In genomic region chr19:17781323-17781722, GRCm38 (mm10) we compare ENCODE assay signal across 19 mouse cellular contexts. TPM values are rescaled to one million over a fixed set of nuclear protein-coding genes. Genes with fewer than 3 reads are reported as not detected.
DNase-seq lines count a peak whose midpoint lies in the region; ATAC-seq and TF ChIP-seq lines count a peak whose summit lies in the region.
"Had no signal": no experiment of that assay in that cellular context is flagged by ENCODE, and none has a peak within 500 bp of the region (broad histone marks: within the 10 kb centered on the region; RNA-seq: fewer than 3 reads in every experiment).

No protein-coding gene starts in this region.

- DNase-seq in kidney, adult 2 months = peak; percentile 85
- DNase-seq in adrenal gland, postnatal 10 days = peak; percentile 72
- peak; percentile 73 to 83 for DNase-seq in kidney, adult 8-10 months
- no peak for DNase-seq in layer of hippocampus, adult 9-10 months (ENCODE audit: low spot score)
- DNase-seq: cerebellum, adult 18-20 months; heart, postnatal 14 days; layer of hippocampus, adult 9-11 months; thymus, postnatal 4 days had no signal

- H3K36me3 ChIP-seq in kidney, adult 2 months (ENCODE audit: control insufficient read depth, insufficient read depth, low read length) = no peaks in the 10 kb centered on the region
- no peaks in the 10 kb centered on the region for H3K36me3 ChIP-seq in kidney, embryonic 16.5 days (ENCODE audit: insufficient read depth, low read length)
- no peaks in the 10 kb centered on the region for H3K36me3 ChIP-seq in small intestine, adult 2 months (ENCODE audit: control insufficient read depth, insufficient read depth, low read length)
- H3K36me3 ChIP-seq in heart, embryonic 11.5 days (ENCODE audit: control insufficient read depth, insufficient read depth, low read length) = no peaks in the 10 kb centered on the region
- H3K36me3 ChIP-seq: embryonic facial prominence, embryonic 10.5 days; heart, embryonic 12.5 days; hindbrain, embryonic 13.5 days; midbrain, embryonic 12.5 days; neural tube, embryonic 12.5 days had no signal

- H3K27me3 ChIP-seq in kidney, adult 2 months (replicated peaks; ENCODE audit: control insufficient read depth, insufficient read depth, low read length) = no peaks in the 10 kb centered on the region
- no peaks in the 10 kb centered on the region for H3K27me3 ChIP-seq in kidney, embryonic 16.5 days (ENCODE audit: insufficient read depth, low read length)
- no peaks in the 10 kb centered on the region for H3K27me3 ChIP-seq in small intestine, adult 2 months (ENCODE audit: control insufficient read depth, insufficient read depth, low read length)
- no peaks in the 10 kb centered on the region for H3K27me3 ChIP-seq in heart, embryonic 11.5 days (ENCODE audit: control insufficient read depth, insufficient read depth, low read length)
- H3K27me3 ChIP-seq: heart, embryonic 12.5 days; hindbrain, embryonic 13.5 days; midbrain, embryonic 12.5 days; neural tube, embryonic 12.5 days had no signal

- H3K4me3 ChIP-seq in kidney, adult 2 months (ENCODE audit: insufficient read depth, low read depth, low read length) = no peak overlapping the region
- H3K4me3 ChIP-seq in kidney, embryonic 16.5 days (ENCODE audit: low read length) = no peak overlapping the region
- H3K4me3 ChIP-seq in small intestine, adult 2 months (ENCODE audit: low read depth, low read length) = no peak overlapping the region
- H3K4me3 ChIP-seq in heart, embryonic 11.5 days (ENCODE audit: low read depth, low read length) = no peak overlapping the region
- H3K4me3 ChIP-seq: embryonic facial prominence, embryonic 10.5 days; heart, embryonic 12.5 days; hindbrain, embryonic 13.5 days; midbrain, embryonic 12.5 days; neural tube, embryonic 12.5 days had no signal

- peaks cover 7% of the 10 kb centered on the region; the same call in 1 of the 2 replicates for H3K4me1 ChIP-seq in kidney, adult 2 months (ENCODE audit: control insufficient read depth, insufficient read depth, low read length)
- 0 out of 2 replicates have a peak, but pooled peaks cover 4% of the 10 kb centered on the region for H3K4me1 ChIP-seq in kidney, embryonic 16.5 days (ENCODE audit: insufficient read depth, low read length)
- H3K4me1 ChIP-seq in small intestine, adult 2 months (ENCODE audit: control insufficient read depth, insufficient read depth, insufficient read length, low read length) = peaks cover 28% of the 10 kb centered on the region
- H3K4me1 ChIP-seq in heart, embryonic 11.5 days (ENCODE audit: control insufficient read depth, insufficient read depth, low read length) = no peaks in the 10 kb centered on the region
- H3K4me1 ChIP-seq: embryonic facial prominence, embryonic 10.5 days; hindbrain, embryonic 13.5 days; midbrain, embryonic 12.5 days; neural tube, embryonic 12.5 days had no signal

- H3K9me3 ChIP-seq in kidney, embryonic 16.5 days (ENCODE audit: low read length) = no peaks in the 10 kb centered on the region
- no peaks in the 10 kb centered on the region for H3K9me3 ChIP-seq in heart, embryonic 11.5 days (replicated peaks; ENCODE audit: control insufficient read depth, low read length)
- H3K9me3 ChIP-seq: embryonic facial prominence, embryonic 10.5 days; heart, embryonic 12.5 days; hindbrain, embryonic 13.5 days; midbrain, embryonic 12.5 days; neural tube, embryonic 12.5 days had no signal

- H3K4me2 ChIP-seq in kidney, embryonic 16.5 days (replicated peaks; ENCODE audit: low read depth, low read length) = no peak overlapping the region
- no peak overlapping the region for H3K4me2 ChIP-seq in heart, embryonic 11.5 days
- H3K4me2 ChIP-seq: heart, embryonic 12.5 days; hindbrain, embryonic 13.5 days; midbrain, embryonic 12.5 days; neural tube, embryonic 12.5 days had no signal

- ATAC-seq in kidney, embryonic 16.5 days (ENCODE audit: low FRiP score, low TSS enrichment) = no peak
- no peak for ATAC-seq in heart, embryonic 11.5 days (replicated peaks; ENCODE audit: insufficient number of reproducible peaks, low FRiP score, low TSS enrichment)
- ATAC-seq: inflammation-experienced regulatory T-cells, adult 6 months had no signal

- TF ChIP-seq CTCF in kidney, adult 2 months (conservative IDR thresholded peaks at IDR 0.05; ENCODE audit: insufficient read depth, insufficient read length, low read depth, low read length) = no peak
- no peak for TF ChIP-seq CTCF in small intestine, adult 2 months (IDR thresholded peaks at IDR 0.05; ENCODE audit: extremely low read depth, insufficient read length, insufficient replicate concordance, low read depth, low read length)

- H3K9ac ChIP-seq in kidney, embryonic 16.5 days (replicated peaks; ENCODE audit: low read length) = no peak overlapping the region
- H3K9ac ChIP-seq in heart, embryonic 11.5 days (ENCODE audit: low read depth, low read length) = no peak overlapping the region
- H3K9ac ChIP-seq: heart, embryonic 12.5 days; hindbrain, embryonic 13.5 days; liver, embryonic 14.5 days; midbrain, embryonic 12.5 days; neural tube, embryonic 12.5 days had no signal

- no peak for TF ChIP-seq POLR2A in kidney, adult 2 months (IDR thresholded peaks at IDR 0.05; ENCODE audit: low read depth, low read length)
- TF ChIP-seq POLR2A in small intestine, adult 2 months (IDR thresholded peaks at IDR 0.05; ENCODE audit: low read depth, low read length) = no peak

- WGBS in kidney, adult 2 months = 35% methylated on average over 4 of the region's 4 CpGs
- 77% methylated on average over 4 of the region's 4 CpGs for WGBS in kidney, embryonic 16.5 days
- 16% methylated on average over 4 of the region's 4 CpGs for WGBS in small intestine, adult 2 months
- 78% methylated on average over 4 of the region's 4 CpGs for WGBS in heart, embryonic 11.5 days (ENCODE audit: insufficient replicate concordance)

- no peak overlapping the region for H3K27ac ChIP-seq in kidney, adult 2 months (ENCODE audit: insufficient read depth, low read depth, low read length)
- no peak overlapping the region for H3K27ac ChIP-seq in kidney, embryonic 16.5 days (ENCODE audit: low read length)
- peak overlapping the region; percentile 95 for H3K27ac ChIP-seq in small intestine, adult 2 months (ENCODE audit: insufficient read depth, low read depth, low read length)
- no peak overlapping the region for H3K27ac ChIP-seq in heart, embryonic 11.5 days (ENCODE audit: low read depth, low read length)
- H3K27ac ChIP-seq: embryonic facial prominence, embryonic 10.5 days; hindbrain, embryonic 13.5 days; liver, embryonic 14.5 days; midbrain, embryonic 12.5 days; neural tube, embryonic 12.5 days had no signal

RNA-seq across cellular contexts. Expression of gene Pcsk5, which starts 56.1 kb away (rescaled TPM):
- polyA plus RNA-seq in kidney, adult 2 months (2012; rRNA removed) = 9.4 and 10.0 TPM in 2 replicates
- 24.4 and 26.3 TPM in 2 replicates for polyA plus RNA-seq in kidney, embryonic 16.5 days (2015; fragmentation: Nextera tagmentation; extraction: Ambion mirVana)
- total RNA-seq in adrenal gland, postnatal 10 days (2021) = 10 to 100 TPM; 73.5 to 78.3 TPM
- polyA plus RNA-seq in small intestine, adult 2 months (2012; rRNA removed) = 16.6 and 32.8 TPM in 2 replicates
- polyA plus RNA-seq in heart, embryonic 11.5 days (2014; fragmentation: Nextera tagmentation; extraction: Ambion mirVana) = 22.4 and 22.5 TPM in 2 replicates
- total RNA-seq: granulocyte monocyte progenitor cell, adult 5-6 weeks had no signal
- polyA plus RNA-seq: inflammation-experienced regulatory T-cells, adult 6 months had no signal
